Mouse (Mus musculus) ES-CJ7 (cell line): ENCODE data around the gene Carns1.

Experiments
- DNase-seq: peaks from one replicate; pipeline ENCODE4 v3.0.0; 2011; ENCODE audit warnings: low read depth, low spot score

The Carns1 gene

DNA sequence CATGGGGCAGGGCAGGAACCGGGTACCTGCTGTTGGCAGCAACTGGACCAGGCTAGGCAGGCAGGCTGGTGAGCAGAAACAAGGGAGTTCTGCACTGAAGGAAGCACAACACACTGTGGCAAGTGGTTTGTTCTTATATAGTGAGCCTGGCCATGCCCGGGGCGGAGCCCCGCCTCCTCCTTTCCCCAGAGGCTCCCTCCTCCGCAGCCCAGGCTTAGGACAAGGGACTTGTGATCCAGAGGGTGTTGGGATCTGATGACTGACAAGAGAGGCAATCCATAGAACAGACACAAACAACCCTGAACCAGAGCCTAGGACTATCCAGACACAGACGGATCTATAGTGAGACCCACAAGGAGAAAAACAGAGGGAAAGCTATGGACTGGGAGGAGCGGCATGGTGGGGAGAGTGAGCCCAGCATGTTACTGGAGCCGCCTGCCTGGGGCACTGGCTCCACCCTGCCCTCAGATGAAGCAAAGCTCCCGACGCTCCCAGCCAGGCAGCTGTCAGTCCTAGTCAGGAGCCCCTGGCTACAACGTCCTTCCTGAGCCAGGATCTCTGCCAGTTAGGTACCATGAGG is at the start of gene Carns1:
Gene Carns1, minus strand, starts transcription at position 112 of the 580 bp plus-strand sequence.
- DNase-seq = no peak

DNA sequence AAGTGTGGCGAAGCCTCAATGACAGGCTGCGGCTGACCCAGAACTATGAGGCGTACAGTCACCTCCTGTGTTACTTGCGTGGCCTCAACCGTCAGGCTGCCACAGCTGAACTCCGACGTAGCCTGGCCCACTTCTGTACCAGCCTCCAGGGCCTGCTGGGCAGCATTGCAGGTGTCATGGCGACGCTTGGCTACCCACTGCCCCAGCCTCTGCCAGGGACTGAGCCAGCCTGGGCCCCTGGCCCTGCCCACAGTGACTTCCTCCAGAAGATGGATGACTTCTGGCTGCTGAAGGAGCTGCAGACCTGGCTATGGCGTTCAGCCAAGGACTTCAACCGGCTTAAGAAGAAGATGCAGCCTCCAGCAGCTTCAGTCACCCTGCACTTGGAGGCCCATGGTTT is 46.9 kb upstream of the Carns1 start:
- no peak for DNase-seq

DNA sequence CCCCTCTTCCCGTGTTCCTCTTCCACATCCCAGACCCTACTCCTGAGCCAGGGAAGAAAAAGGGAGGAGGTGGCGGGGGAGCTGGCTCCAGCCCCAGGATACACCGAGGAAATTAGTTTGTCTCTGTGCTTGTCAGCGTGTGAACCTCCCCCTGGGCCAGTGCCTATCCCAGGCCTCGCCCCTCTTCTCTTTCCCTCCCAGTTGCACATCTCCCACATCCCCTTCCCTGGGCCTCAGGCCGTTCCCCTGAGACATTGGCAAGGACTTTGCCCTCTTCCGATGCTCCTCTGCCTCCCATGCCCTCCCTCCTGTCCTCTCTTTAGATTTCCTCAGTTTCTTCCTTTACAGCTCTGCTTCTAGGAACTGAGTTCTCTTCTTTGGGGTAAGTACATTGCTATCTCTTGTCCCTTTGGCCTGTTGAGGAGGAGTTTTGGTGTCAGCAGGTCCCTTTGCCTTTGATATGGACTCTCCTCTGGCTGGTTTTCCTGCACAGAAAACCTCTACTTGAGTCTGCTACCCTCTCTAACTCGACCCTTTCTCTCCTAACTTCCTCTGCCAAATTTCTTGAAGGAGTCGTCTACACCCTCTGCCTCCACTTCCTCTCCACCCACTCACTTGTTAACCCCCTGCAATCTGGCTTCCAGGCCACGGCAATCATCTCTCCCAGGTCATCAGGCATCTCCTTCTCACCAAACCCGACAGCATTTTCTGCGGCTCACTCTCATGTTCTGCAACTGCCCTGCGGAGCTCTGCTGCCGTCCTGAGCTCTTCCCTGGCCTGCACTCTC is 45.9 kb upstream of the Carns1 start:
- no peak for DNase-seq

DNA sequence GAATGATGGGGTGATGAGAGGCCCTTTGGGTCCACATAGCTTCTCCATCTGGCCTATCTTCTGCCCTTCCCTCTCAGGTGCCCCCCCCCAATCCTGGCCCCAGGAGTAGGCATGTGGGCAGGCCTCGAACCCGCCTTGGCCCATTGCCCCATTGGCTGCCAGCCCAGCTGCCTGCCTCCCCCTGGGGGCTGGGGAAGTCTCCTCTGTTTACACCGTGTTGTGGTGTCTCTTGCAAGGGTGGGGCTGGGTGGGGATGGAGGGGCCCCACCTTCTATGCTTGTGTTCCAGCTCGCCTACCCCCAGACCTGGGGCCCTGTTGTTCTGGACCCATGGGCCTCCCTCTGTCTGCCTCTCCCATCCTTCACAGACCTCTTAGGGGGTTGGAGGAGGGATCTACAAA is 45.1 kb upstream of the Carns1 start:
- no peak for DNase-seq

DNA sequence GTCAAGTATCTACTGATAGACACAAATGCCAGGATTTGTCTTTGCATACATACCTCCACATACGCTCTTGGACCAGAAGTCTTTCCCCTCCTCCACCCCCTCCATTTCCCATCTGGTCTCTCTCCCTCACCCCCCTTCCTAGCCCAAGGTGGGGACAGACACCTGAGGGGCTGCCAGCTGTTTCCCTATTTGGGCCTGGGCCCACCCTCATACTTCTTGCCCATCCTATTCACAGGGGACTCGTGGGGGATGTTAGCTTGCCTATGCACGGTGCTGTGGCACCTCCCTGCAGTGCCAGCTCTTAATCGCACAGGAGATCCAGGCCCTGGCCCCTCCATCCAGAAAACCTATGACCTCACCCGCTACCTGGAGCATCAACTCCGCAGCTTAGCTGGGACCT is 44.7 kb upstream of the Carns1 start:
- DNase-seq = no peak

DNA sequence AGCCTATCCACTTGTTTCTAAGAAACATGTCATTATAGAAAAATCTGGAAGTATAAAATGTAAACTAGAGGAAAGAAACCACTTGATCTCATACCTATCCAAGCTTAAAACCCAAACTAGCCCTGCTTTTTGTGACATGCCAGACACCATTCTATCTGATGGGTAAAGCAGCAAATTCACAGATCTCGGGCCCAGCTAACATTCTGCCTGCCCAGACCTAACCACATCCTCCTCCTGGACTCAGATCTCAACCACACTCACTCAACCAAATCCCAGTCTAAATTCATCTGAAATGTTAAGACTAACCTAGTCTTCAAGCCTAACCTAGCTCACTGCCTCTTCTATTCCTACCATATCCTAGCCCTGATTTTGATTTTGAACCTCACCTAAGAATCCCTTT is 43.5 kb upstream of the Carns1 start:
- DNase-seq = no peak

DNA sequence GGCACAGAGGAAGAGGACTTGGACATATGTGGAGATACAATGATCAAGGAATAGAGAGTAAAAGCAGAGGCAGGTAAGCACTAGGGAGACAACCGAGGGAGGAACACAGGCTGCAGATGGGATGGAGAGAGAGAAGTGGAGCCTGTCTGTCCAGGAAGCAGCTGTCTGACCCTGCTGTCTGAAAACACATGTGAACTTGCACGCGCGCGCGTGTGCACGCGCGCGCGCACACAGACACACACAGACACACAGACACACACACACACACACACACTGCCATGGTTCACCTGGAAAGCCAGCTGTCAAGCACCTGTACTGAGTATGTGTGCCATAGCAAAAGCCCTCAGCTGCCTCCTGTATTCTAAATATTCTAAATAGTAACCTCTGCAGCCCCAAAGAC is 43.0 kb upstream of the Carns1 start:
- no peak for DNase-seq

DNA sequence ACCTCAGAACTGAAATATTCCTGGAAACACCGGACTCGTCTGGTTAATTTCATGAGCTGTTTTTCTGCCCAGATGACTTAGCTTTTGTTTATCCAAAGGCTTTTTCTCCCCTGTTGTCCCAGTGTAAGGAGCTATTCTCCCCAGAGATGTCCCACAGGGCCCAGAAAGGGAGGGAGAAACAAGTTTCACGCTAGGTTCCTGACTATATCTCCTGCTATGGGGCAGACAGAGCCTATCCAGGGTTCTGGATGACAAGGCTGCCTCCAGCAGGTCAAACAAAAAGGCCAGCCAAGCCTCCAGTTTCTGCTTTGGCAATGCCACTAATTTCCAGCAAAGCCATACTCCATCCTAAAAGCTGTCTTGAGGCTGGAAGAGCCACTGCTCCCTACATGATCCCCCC is 42.6 kb upstream of the Carns1 start:
- no peak for DNase-seq

DNA sequence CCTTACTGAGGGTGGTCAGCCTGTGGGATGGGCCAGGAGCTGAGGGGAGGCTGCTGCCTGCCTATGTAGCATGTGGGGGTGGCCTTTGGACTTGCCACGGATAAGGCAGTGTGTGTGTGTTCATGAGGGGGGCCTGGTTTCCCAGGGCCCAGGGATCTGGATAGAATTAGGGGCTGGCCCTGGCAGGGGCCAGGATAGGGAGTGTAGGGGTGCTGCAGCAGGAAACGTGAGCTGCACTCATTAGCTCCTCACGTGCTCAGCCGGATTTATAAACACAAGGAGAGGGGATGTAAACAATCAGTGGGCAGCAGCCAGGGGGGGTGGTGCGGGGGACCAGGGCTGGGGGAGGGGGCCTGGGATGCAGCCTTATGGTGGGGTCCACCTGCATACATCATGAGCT is 41.9 kb upstream of the Carns1 start:
- DNase-seq = no peak

DNA sequence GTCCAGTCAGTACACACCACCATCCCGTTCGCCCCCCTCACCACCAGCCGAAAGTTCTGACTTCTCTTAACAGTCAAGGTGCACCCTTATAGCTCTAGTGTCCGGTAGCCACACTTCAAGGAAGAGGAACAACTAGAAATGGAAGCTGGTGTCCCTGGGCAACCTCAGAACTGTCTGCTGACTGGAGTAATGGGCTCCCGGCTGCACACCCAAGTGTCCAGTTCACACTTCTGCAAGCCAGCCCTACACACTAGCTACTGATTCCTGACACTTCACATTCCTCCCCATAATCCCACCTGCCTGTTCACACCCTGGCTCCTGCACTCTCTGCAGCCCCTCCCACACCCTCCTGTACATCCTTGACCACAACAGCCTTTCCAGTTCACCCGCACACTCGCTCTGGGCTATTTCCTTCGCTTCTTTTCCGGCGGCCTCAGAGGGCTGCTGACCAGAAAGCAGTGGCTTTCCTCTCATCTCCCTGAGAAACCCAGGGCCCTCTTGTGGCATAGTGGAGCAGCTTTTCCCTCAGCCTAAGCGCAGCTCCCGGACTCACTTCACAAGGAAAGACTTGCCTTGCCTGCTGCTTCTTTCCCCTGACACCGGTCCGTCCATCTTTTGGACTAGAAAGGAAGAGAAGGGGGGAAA is 40.9 kb upstream of the Carns1 start:
- no peak for DNase-seq

DNA sequence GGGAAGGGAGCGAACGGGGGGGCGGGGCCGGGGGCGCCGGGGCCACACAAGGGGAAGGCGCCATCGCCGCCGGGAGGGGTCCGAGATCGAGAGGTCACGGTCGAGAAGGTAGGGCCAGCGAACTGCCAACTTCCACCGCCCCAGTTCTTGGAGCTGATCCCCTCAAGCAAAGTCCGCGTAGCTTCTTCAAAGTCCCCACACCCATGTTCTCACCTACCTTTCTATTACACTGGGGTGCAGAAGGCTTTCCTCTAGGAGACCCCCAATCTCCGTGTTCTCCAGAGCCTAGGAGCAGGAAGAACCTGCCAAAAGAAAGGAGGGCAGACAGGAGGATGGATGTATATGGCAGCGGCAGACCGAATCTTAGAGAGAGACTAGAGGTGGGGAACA is 40.2 kb upstream of the Carns1 start:
- no peak for DNase-seq

DNA sequence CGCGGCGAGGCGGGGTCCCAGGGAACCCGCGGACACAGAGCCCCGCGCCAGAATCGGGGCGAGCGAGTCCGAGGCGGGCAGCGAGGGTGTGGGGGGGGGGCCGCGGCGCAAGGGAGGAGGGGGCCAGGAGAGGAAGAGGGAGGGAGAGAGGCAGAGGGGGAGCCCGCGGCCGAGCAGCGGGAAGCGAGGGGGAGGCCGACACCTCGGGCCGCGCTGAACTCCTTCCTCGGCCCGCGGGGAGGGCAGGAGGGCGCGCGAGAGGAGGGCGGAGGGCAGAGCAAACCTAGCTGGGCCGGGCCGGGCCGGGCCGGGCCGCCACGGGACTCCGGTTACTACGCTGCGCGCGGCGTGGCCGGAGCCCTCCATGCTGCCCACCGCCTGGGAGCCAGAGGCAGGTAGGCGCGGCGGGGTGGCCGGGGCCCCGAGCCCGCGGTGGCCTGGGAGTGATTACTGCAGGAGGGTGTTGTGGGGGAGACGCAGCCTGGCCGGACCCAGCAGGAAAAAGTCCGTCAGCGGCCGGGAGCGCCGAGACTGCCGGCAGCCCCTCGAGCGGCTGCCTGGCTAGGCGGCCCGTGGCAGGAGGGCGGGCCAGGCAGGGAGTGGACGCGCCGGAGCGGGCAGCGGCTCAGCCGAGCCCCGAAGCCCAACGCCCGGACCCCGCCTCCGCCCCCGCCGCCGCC is 39.6 kb upstream of the Carns1 start:
- DNase-seq = no peak

DNA sequence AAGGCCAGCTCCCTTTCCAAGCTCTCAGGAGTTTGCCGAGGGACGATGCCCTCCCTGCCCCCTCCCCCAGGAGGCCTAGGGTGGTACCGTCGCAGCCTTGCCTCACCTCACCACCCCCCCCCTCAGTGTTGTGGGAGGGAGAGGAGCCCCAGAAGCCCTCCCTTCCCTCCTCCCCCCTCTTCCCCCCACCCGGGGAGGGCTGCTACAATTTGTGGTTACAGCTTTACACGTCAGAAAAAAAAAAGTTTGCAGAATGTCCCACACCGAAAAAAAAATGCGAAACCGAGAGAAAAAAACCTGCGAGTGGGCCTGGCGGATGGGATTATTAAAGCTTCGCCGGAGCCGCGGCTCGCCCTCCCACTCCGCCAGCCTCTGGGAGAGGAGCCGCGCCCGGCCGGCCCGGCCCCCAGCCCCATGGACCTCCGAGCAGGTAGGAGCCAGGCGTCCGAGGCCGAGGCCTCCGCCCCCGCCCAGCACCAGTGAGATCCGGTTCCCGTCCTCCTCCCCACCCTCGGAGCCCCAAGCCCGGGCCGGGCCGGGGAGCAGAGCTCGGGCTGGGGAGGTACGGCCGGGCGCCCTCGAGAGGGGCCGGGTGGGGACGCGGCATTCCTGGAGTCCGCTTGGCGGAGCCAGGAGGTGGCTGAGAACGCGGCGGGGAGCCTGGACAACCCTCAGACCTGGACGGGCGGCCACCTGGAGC is 38.9 kb upstream of the Carns1 start, which contains the start of the genes Clcf1 and AC109138.7:
Gene Clcf1, plus strand, starts transcription at position 168 of the 700 bp plus-strand sequence.
Gene AC109138.7, plus strand, starts transcription at position 287 of the 700 bp plus-strand sequence.
- no peak for DNase-seq

DNA sequence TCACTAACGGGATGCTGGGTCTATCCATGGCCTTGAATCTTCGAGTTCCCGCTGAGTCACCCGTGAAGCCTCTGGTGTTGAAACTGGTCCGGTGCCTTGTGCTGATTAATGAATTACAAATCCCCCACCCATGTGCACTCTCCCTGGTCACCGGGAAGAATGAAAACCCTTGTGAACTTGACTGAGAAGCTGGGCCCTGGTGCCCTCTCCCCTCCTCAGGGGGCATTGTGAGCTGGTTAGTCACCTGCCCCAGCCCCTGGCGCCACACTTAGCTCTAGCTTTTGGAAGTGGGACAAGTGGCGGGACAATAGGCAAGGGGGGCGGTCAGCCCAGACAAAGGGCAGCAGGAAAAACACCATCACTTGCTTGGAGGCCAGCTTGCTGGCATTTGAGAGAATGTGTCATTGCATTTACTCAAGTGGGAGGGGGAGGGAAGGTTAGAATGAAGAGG is 38.3 kb upstream of the Carns1 start:
- peak; percentile 41 for DNase-seq

DNA sequence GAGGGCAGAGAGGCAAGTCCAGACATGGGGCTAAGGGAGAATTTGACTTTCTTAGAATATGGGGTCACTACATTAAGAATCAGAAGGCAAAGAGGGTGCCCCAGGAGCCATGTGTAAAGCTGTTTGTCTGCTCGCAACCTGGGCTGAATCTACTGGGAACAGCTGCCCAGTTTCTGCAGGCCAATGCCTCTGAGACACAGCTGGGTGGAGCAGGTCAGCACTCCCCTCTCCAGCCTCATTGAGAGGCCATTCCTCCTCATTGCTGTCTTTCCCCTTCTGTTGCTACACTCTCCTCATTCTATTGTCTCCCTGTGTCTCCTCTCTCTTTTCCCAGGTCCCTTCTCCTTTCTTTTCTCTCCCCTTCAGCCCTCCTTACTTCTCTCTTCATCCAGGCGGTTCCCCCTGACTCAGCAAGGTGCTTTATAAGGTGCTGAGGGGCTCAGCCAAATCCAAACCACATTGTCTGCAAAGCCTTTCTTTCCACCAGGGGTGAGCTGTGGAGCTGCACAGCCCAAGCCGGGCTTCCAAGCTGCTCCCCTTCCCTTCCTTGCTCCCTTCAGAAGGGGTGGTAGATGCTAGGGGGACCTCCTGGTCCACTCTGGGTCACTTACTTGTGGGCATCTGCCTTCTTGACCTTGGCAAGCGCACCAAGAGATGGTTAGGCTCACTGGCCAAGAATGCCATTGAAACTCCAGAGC is 36.8 kb upstream of the Carns1 start:
- DNase-seq = no peak

DNA sequence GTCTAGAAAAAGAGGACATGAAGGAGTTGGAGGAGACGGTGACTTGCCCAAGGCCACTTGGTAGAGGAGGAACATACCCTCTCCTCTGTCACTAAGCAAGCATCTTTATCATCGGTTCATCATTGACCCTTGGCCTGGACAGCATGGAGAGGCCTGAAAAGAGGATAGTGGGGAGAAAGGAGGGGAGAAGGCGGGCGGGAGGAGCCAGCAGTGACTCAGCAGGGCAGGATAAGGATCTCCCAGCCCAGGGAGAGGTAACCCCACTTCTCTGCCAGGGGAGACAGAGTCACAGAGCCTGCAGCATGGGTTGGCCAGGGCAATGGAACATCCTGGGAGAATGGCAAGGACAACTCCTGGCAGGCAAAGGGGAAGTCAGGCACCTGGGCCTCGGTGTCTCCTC is 33.3 kb upstream of the Carns1 start:
- no peak for DNase-seq

DNA sequence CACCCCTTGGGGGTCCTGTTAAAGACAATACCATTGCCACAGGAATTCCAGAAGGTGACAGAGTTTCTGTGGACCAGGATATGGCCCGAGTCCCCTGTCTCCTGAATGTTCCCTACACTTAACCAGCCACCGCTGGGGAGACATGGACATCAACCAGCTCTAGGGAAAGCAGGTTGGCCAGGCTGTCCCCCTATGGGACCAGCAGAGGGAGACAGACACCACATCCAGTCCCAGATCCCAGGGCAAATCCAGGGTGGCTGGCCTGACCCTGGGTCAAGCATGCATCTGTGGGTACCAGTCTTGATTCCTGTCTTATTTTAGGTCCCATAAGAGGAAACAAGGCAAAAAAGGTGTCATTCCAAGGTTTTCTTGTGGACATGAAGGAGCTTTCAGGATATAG is 31.7 kb upstream of the Carns1 start:
- peak; percentile 79 for DNase-seq

DNA sequence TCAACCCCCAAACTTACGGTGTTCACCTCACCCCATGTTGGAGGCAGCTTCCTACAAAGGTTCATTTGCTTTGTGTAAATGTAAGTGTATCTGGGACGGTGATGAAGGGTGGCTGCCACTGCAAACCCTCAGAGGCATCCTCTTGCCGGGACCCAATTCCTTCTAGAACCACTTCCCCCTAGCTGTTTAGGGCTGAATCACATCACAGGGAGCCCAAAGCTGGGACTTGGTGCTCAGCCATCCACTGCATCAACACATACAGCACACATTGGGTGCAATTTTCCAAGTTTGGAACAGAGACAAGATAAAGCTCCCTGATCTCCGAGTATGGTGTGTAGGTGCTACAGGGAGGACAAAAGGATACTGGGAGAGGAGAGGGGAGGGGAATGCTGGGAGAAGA is 29.6 kb upstream of the Carns1 start:
- DNase-seq = no peak

DNA sequence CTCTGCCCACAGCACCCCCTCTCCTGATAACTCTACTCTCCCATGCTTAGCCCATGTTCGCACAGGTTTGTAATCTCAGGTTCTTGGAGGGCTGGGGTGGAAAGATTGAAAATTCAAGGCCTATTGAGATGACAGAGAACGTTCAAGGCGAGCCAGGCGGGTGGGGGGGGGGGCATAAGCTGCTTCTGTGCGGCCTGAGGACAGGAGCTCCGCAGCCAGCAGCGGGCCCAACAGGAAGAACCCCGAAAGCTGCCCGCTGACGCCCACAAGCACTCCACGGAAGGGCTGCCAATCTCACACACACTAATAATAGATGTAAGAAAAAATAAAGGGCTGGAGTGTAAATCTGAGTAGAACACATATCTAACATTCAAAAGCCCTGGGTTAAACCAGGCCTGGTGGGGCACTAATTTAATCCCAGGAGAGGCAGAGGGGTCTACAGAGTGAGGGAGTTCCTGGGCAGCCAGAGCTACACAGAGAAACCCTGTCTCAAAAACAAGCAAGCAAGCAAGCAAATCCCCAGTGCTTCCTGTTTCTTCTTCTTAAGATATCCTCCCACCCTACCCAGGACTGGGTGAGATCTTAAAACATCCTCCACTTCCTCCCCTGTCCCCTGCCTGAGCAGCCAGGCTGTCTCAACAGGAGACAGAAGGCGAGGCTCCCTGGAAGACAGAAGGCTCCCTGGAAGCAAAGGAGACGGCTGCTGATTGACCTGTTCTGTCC is 28.5 kb upstream of the Carns1 start:
- no peak for DNase-seq

DNA sequence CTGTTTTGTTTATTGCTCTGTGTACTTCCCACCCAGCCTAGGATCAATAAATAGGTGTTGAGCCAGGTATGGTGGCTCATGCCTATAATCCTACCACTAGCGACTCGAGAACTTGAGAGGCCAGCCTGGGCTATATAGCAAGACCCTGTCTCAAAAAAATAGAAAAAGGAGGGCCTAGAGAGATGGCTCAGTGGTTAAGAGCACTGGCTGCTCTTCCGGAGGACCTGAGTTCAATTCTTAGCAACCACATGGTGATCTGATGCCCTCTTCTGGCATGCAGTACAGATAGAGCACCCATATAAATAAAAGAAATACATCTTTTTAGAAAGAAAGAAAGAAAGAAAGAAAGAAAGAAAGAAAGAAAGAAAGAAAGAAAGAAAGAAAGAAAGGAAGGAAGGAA is 27.9 kb upstream of the Carns1 start:
- DNase-seq = no peak
